Mouse (Mus musculus): ENCODE measurements at regions not wholly inside any gene's neighbourhood (a gene's known extent, or its start where the extent isn't known, plus 50 kb on each side); places are given as distances from the start of the nearest gene placed in this dataset.

- ATAC-seq (ENCODE audit: insufficient read depth, low FRiP score): no peak
- no peaks in the 10 kb centered on the region for H3K27me3 ChIP-seq (ENCODE audit: control insufficient read depth, insufficient read depth, low read length)
- H3K9ac ChIP-seq (ENCODE audit: low read length): no peak overlapping the region
- H3K4me2 ChIP-seq (ENCODE audit: low read depth, low read length): no peak overlapping the region
- no peak overlapping the region for H3K4me3 ChIP-seq (replicated peaks; ENCODE audit: low read length)
- peak overlapping the region; percentile 73; the same call in 1 of the 2 replicates for H3K27ac ChIP-seq (ENCODE audit: low read length)
- H3K9me3 ChIP-seq (replicated peaks; ENCODE audit: control insufficient read depth, low read length): no peaks in the 10 kb centered on the region
- peaks cover 4% of the 10 kb centered on the region for H3K4me1 ChIP-seq (ENCODE audit: control insufficient read depth, insufficient read depth, low read length)
- 59% methylated on average over 12 of the region's 12 CpGs for WGBS
- no peaks in the 10 kb centered on the region for H3K36me3 ChIP-seq (ENCODE audit: control insufficient read depth, insufficient read depth, low read length)
Measured at GRCm38 (mm10) chr4:98181185-98182052, 201.7 kb downstream of the Tm2d1 start.

GRCm38 (mm10) chr4:98180336-98180735 lies 202.8 kb downstream of the Tm2d1 start:
- no peaks in the 10 kb centered on the region for H3K27me3 ChIP-seq (ENCODE audit: control insufficient read depth, insufficient read depth, low read length)
- no peaks in the 10 kb centered on the region for H3K9me3 ChIP-seq (replicated peaks; ENCODE audit: control insufficient read depth, low read length)
- H3K4me2 ChIP-seq (ENCODE audit: low read depth, low read length): no peak overlapping the region
- peaks cover 4% of the 10 kb centered on the region for H3K4me1 ChIP-seq (ENCODE audit: control insufficient read depth, insufficient read depth, low read length)
- 41% methylated on average over 10 of the region's 10 CpGs for WGBS
- H3K4me3 ChIP-seq (replicated peaks; ENCODE audit: low read length): no peak overlapping the region
- no peak for ATAC-seq (ENCODE audit: insufficient read depth, low FRiP score)
- no peak overlapping the region for H3K9ac ChIP-seq (ENCODE audit: low read length)
- H3K27ac ChIP-seq (ENCODE audit: low read length): no peak overlapping the region
- no peaks in the 10 kb centered on the region for H3K36me3 ChIP-seq (ENCODE audit: control insufficient read depth, insufficient read depth, low read length)

Data from stomach, embryonic 16.5 days (tissue).